Mouse (Mus musculus): ENCODE results near the gene 4833439L19Rik.

DNA sequence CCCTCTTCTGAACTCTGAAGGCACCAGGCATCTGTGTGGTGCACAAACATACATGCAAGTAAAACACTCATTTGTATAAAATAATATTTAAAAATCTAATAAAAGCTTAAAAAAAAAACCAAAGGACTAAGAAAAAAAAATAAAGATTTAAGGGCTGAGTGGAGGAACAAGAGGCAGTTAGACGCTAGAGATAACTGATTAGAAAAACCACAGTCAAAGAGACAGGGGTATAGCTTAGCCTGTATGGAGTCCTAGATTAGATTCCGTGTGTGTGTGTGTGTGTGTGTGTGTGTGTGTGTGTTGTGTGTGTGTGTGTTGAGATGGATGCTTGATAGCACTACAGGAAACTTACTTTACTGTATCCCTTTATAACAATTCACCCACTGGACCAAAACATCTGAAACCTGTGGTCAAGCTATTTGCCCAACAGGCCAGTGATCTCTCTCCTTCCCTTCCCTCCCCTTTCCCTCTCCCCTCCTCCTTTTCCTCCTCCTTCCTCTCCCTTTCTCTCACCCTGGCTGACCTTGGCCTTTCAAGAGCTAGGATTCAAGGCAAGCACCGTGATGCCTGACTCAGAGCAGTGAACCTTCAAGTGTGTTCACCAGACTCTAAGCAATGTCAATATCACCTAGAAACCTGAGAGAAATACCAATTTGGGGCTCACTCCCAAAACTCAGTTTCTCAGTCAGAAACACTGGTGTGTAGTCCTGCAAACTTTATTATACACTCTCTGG lies 63.1 kb downstream of the 4833439L19Rik start:
- no peak for TF ChIP-seq ZNF384 (IDR thresholded peaks at IDR 0.05; ENCODE audit: low read depth, low read length)
- TF ChIP-seq MAFK (IDR thresholded peaks at IDR 0.05; ENCODE audit: insufficient read depth, low read depth, low read length) = no peak
- no peak for TF ChIP-seq ZC3H11A (IDR thresholded peaks at IDR 0.05; ENCODE audit: borderline replicate concordance, low read depth, low read length)
- no peak for TF ChIP-seq CHD2 (IDR thresholded peaks at IDR 0.05; ENCODE audit: low read depth, low read length)
- TF ChIP-seq HCFC1 (IDR thresholded peaks at IDR 0.05; ENCODE audit: borderline replicate concordance, insufficient read depth, low read length) = no peak
